Mouse (Mus musculus) forebrain, postnatal 0 days (tissue): ENCODE data around the gene Ly6g5c. TPM values are rescaled to one million over a fixed set of nuclear protein-coding genes. Genes with fewer than 3 reads are reported as not detected.

Experiments
- ATAC-seq: fragments of 200-750 bp; cut with Nextera tagmentation; 2 replicates; pipeline ENCODE4 v1.8.0; 2017; ENCODE audit warnings: mild to moderate bottlenecking, moderate library complexity
- DNase-seq: peaks from one replicate; pipeline ENCODE4 v3.0.0-alpha.2; 2015
- H3K27ac ChIP-seq: fragments of 300-500 bp; sonication (generic); 2 replicates; pipeline ENCODE4 v1.5.1; 2014; ENCODE audit warnings: low read depth, mild to moderate bottlenecking, antibody characterized with exemption, low read length, moderate library complexity, mixed read lengths
- H3K27me3 ChIP-seq: fragments of 300-500 bp; sonication (generic); 2 replicates; pipeline ENCODE4 v1.6.1; 2014; ENCODE audit warnings: mild to moderate bottlenecking, low read length, mixed read lengths; ENCODE audit not compliant: insufficient read depth
- H3K36me3 ChIP-seq: fragments of 300-500 bp; sonication (generic); 2 replicates; pipeline ENCODE4 v1.6.1; 2014; ENCODE audit warnings: mild to moderate bottlenecking, moderate library complexity; ENCODE audit not compliant: insufficient read depth
- H3K4me1 ChIP-seq: fragments of 300-500 bp; sonication (generic); 2 replicates; pipeline ENCODE4 v1.6.1; 2014; ENCODE audit warnings: antibody characterized with exemption; ENCODE audit not compliant: insufficient read depth
- H3K4me2 ChIP-seq: fragments of 300-500 bp; sonication (generic); 2 replicates; pipeline ENCODE4 v1.6.1; 2014; ENCODE audit warnings: low read depth, mild to moderate bottlenecking, moderate library complexity
- H3K4me3 ChIP-seq: fragments of 300-500 bp; sonication (generic); 2 replicates; pipeline ENCODE4 v1.5.1; 2014; ENCODE audit warnings: low read depth, low read length, mixed read lengths
- H3K9ac ChIP-seq: fragments of 300-500 bp; sonication (generic); 2 replicates; pipeline ENCODE4 v1.6.1; 2014; ENCODE audit warnings: mild to moderate bottlenecking
- H3K9me3 ChIP-seq: fragments of 300-500 bp; sonication (generic); 2 replicates; pipeline ENCODE4 v1.6.1; 2016; ENCODE audit warnings: low read length
- CTCF ChIP-seq: sonication (generic); IDR thresholded peaks from 2 replicates; pipeline ENCODE4 v1.5.1; 2016; ENCODE audit warnings: antibody characterized with exemption, control low read depth, low read depth
- WGBS: fragments of 180-500 bp; shearing (Covaris S2); extraction: QIAGEN DNeasy Blood & Tissue Kit; methylation state at CpG from one replicate; pipeline ENCODE4 v1.1.7; 2014; 5-methylcytosine and 5-hydroxymethylcytosine counted together
- polyA plus RNA-seq: library from polyadenylated mRNA; unstranded; fragments of >200 nt; fragmentation: Nextera tagmentation; extraction: Ambion mirVana; gene quantifications from 2 replicates; pipeline ENCODE4 v1.2.1, GENCODE M21; 2015
- total RNA-seq: library from RNA; depleted of rRNA; stranded (reverse); fragments of >200 nt; gene quantifications from 2 replicates; pipeline ENCODE4 v1.2.3, GENCODE M21; 2014

Gene Ly6g5c
- total and polyA plus RNA-seq, 2 experiments from 2014 or later = not detected

DNA sequence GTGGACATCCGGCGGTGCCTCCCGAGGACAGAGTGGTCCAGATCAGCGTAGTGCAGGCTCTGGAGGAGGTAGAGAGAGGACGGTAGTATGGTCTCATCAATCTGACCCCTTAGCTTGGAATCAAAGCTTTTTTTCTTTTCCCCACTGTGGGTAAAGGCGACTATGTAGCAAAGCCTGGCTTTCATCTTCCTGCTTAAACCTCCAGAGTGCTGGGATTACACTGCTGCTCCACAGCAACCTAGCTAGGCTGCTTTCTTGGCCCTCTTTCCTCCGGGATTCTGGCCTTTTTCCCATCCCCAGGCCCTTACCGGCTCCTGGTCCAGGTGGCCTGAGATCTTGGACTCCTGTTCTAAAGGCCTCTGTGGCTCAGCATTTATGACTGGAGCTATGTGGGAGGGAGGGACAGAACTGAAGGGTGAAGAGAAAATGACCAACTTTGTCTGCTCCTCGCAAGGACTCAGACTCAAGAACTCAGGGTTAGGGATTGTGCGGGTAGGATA lies 43.7 kb upstream of the Ly6g5c start:
- no peak overlapping the region for H3K4me3 ChIP-seq
- peaks cover 4% of the 10 kb centered on the region for H3K27me3 ChIP-seq
- H3K36me3 ChIP-seq = peaks cover 12% of the 10 kb centered on the region
- no peak overlapping the region for H3K9ac ChIP-seq
- DNase-seq (no peak), ATAC-seq (no peak)
- whole genome bisulfite sequencing = 39% methylated on average over 10 of the region's 10 CpGs
- no peak overlapping the region for H3K4me2 ChIP-seq
- TF ChIP-seq CTCF = no peak
- H3K9me3 ChIP-seq = no peaks in the 10 kb centered on the region
- no peak overlapping the region for H3K27ac ChIP-seq
- H3K4me1 ChIP-seq = peaks cover 16% of the 10 kb centered on the region; the same call in 1 of the 2 replicates

DNA sequence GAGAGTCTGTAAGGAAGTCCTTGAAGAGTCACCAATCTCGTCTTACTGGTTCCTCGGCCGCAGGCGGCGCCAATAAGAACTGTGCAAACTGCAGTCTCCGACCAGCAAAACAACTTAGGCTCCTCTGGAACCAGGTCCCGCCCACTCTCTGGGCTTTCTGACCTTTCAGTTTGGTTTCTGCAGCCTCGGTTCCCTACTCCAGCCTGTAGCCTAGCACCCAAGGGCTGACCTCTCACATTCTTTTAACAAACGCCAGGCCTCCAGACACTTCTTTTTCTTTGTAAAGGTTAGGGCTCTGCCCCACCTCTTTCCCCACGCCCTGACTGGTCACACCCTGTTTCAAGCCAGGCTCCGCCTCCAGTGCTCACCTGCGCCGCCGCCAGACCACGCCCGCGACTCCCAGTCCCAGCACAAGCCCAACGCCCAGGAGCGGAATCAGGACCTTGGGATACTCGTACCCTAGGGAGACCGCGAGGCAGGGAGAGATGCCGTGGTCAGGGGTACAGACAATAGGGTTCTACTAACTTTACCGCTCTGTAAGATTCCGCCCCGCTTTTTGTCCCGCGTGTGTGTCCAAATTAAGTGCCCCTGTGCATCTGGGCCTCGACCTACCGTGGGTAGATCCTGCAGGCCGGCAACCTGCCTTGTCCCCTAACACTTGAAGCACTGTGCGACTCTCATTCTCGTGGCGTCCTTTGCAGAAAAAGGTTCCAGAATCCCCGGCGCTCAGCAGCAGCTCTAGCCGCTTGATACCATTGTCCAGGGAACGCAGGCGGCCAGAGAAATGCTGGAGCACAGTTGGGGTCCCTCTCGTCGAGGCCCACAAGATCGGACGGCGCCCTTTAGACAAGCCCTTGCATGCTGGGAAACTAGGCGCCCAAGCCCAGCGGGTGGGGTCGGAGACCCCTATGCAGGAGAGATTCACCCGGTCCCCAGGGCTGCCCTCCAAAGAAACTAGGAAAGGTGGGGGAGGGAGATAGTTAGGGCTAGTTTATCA lies 42.8 kb upstream of the Ly6g5c start, which contains the start of gene Ly6g6c:
TSS of gene Ly6g6c (plus strand) at position 438 of the 997 bp plus-strand sequence.
- peak within 1 kb of the TSS; percentile 9 for H3K4me3 ChIP-seq
- DNase-seq = no peak
- ATAC-seq = no peak
- H3K9me3 ChIP-seq = no peaks in the 10 kb centered on the region
- peaks cover 4% of the 10 kb centered on the region for H3K27me3 ChIP-seq
- peak within 1 kb of the TSS; percentile 31 for H3K4me2 ChIP-seq
- H3K27ac ChIP-seq = no peak within 1 kb of the TSS
- 5% methylated on average over 48 of the region's 48 CpGs for WGBS
- no peak within 1 kb of the TSS; the same call in 1 of the 2 replicates for H3K9ac ChIP-seq
- TF ChIP-seq CTCF = no peak
- H3K36me3 ChIP-seq = peaks cover 12% of the 10 kb centered on the region
- H3K4me1 ChIP-seq = peaks cover 14% of the 10 kb centered on the region; the same call in 1 of the 2 replicates

DNA sequence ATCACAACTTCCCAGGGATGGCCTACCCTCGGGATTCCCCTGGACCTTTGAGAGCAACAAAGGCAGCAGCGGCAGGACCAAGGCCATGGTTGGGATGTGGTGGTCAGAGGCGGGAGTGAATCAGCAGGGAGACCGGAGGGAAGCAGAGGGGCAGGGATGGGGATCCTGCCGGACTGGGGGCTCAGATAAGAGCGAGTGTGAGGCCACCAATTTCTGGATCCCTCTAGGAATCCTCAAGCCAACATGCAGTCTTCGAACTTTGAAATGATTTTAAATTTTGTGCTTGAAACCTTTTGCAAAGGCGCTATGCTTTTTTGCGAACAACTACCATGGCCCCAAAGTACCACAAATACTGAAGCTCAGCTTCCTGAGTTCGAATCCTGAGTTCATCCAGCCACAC lies 42.0 kb upstream of the Ly6g5c start, which contains the start of gene Mpig6b:
TSS of gene Mpig6b (minus strand) at position 101 of the 400 bp plus-strand sequence.
- Histone ChIP-seq H3K9me3 (no peaks in the 10 kb centered on the region), H3K4me1 (0 out of 2 replicates have a peak, but pooled peaks cover 8% of the 10 kb centered on the region), H3K27me3 (peaks cover 4% of the 10 kb centered on the region), H3K9ac (no peak within 1 kb of the TSS; the same call in 1 of the 2 replicates), H3K4me3 (peak within 1 kb of the TSS; percentile 9), H3K36me3 (peaks cover 8% of the 10 kb centered on the region), H3K4me2 (peak within 1 kb of the TSS; percentile 31), H3K27ac (no peak within 1 kb of the TSS)
- TF ChIP-seq CTCF = no peak
- WGBS = 48% methylated on average over 10 of the region's 10 CpGs
- ATAC-seq (no peak), DNase-seq (no peak)

DNA sequence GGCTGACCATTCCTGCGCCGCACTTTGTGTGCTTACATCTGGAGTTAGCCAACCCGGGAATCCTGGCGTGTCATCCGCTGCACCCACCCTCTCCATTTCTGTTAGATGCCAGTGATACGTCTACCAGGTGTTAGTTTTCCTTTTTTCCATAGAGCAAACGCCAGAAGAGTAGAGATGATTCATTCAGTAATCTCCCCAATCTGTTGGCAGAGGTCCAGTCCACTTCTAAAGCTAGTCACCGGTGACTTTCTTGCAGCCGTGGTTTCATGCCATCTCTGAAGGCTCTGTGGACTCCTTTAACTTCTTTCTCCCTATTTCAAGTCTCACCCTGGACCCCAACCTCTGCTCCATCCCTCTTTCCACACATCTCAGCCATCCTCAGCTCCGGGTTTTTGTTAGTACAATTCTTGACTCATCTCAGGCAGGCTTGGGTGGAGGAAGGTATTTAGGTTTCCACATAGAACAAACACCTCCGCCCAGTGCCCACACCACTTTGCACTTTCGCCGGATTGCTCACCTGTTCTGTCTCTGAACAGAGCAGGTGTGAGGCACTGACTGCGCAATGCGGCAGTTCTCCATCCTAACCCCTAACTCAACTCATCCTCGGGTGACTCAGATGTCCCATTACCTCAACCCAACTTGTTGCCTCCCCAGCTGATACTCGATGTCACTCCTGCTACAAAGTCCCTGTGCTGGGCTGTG lies 39.7 kb upstream of the Ly6g5c start:
- Histone ChIP-seq H3K4me2 (no peak overlapping the region), H3K36me3 (no peaks in the 10 kb centered on the region), H3K27me3 (peaks cover 4% of the 10 kb centered on the region), H3K9me3 (no peaks in the 10 kb centered on the region), H3K4me1 (0 out of 2 replicates have a peak, but pooled peaks cover 8% of the 10 kb centered on the region), H3K4me3 (no peak overlapping the region), H3K9ac (no peak overlapping the region), H3K27ac (no peak overlapping the region)
- no peak for TF ChIP-seq CTCF
- WGBS = 83% methylated on average over 17 of the region's 17 CpGs
- no peak for ATAC-seq
- no peak for DNase-seq

DNA sequence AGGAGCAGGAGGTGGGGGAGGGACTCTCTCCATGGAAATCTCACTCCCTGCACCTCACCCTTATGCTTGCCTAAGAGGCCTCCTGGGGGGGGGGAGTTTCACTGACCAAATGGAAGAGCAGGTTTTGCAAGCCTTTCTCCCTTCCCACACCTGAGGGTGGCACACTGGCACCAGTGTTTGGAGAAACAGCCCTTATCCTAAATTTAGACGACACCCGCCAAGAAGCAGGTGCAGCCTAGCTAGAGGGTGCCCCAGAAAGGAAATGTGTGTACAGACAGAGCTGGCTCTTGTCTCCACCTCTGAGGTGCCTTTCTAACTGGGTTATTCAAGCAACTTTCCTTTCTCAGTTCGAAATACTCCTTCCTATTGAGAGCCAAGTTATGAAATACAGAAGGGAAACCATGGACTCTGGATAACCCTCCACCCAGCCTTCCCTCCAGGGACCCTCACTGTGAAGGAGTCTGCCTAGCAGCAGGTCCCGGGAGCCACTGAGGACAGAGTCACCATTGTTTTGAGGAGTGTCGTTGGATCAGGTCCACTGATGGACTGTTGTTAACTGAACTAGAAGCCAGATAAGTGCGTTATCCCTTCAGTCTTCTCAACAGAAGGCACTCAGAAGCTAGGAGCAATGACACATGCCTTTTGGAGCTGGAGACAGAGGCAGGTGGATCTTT lies 37.4 kb upstream of the Ly6g5c start:
- WGBS = 62% methylated on average over 6 of the region's 6 CpGs
- Histone ChIP-seq H3K27me3 (no peaks in the 10 kb centered on the region), H3K9ac (no peak overlapping the region), H3K4me1 (no peaks in the 10 kb centered on the region), H3K36me3 (no peaks in the 10 kb centered on the region), H3K9me3 (no peaks in the 10 kb centered on the region), H3K4me3 (no peak overlapping the region), H3K27ac (no peak overlapping the region), H3K4me2 (no peak overlapping the region)
- no peak for DNase-seq
- no peak for ATAC-seq
- TF ChIP-seq CTCF = no peak

DNA sequence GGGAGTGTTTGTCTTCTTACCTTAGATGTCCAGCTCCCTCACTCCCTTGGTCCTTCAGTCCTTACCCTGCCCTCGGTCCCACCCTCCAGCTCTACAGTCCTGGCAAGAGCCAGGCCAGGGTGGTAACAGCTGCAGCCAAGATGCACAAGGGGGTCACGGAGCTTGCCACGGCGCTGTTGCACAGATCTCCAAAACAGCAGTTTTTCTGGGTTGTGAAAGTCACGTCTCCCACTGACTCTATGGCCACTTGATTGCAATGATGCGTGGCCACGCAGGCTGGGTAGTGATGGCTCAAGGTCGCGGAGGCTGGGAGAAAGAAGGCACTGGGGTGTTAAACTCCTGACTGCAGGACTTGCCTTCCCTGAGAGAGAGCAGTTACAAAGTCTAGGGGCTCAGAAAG lies 36.6 kb upstream of the Ly6g5c start:
- TF ChIP-seq CTCF = no peak
- Histone ChIP-seq H3K36me3 (no peaks in the 10 kb centered on the region), H3K27ac (no peak overlapping the region), H3K4me3 (no peak overlapping the region), H3K9ac (no peak overlapping the region), H3K9me3 (no peaks in the 10 kb centered on the region), H3K27me3 (no peaks in the 10 kb centered on the region), H3K4me1 (no peaks in the 10 kb centered on the region), H3K4me2 (no peak overlapping the region)
- DNase-seq (no peak), ATAC-seq (no peak)
- WGBS = 86% methylated on average over 9 of the region's 9 CpGs
